Mouse (Mus musculus) cerebellum, adult (tissue): ENCODE results near the gene Gabrb1.
A peak's percentile ranks its signal among the peaks of the same experiment; 100 is the strongest.

Source experiments
- ATAC-seq: cut with Nextera tagmentation; 2 replicates; pipeline ENCODE4 v1.9.2; 2017; ENCODE audit warnings: mild to moderate bottlenecking, moderate library complexity, mixed read lengths; ENCODE audit not compliant: insufficient number of reproducible peaks, low FRiP score, low TSS enrichment

The Gabrb1 gene

GRCm38 (mm10) chr5:71657482-71658114, at the start of gene Gabrb1:
Gene Gabrb1, plus strand, starts transcription at chr5:71658113.
- ATAC-seq: peak; percentile 76

GRCm38 (mm10) chr5:71608735-71609134, 49.2 kb upstream of the Gabrb1 start:
- ATAC-seq: no peak

GRCm38 (mm10) chr5:71614311-71614710, 43.6 kb upstream of the Gabrb1 start:
- ATAC-seq: no peak

- no peak for ATAC-seq
Observed at GRCm38 (mm10) chr5:71616734-71617133, 41.2 kb upstream of the Gabrb1 start.

- no peak for ATAC-seq
Observed at GRCm38 (mm10) chr5:71627820-71628219, 30.1 kb upstream of the Gabrb1 start.

- no peak for ATAC-seq
Observed at GRCm38 (mm10) chr5:71639804-71640203, 18.1 kb upstream of the Gabrb1 start.

- no peak for ATAC-seq
Observed at GRCm38 (mm10) chr5:71648108-71648507, 9.8 kb upstream of the Gabrb1 start.

- ATAC-seq: no peak
Observed at GRCm38 (mm10) chr5:71654056-71654455, 3.9 kb upstream of the Gabrb1 start.

GRCm38 (mm10) chr5:71656771-71657170, 1.1 kb upstream of the Gabrb1 start:
- peak; percentile 42; the same call in 1 of the 2 replicates for ATAC-seq

- peak; percentile 53; the same call in 1 of the 2 replicates for ATAC-seq
Observed at GRCm38 (mm10) chr5:71658115-71658497, 193 bp downstream of the Gabrb1 start, which contains the start of gene Gabra4. Gene Gabra4, minus strand, starts transcription at chr5:71658308.

- no peak for ATAC-seq
Observed at GRCm38 (mm10) chr5:71665593-71665992, 7.7 kb downstream of the Gabrb1 start.

GRCm38 (mm10) chr5:71699696-71700467, 42.0 kb downstream of the Gabrb1 start:
- peak; percentile 38; the same call in 1 of the 2 replicates for ATAC-seq

- ATAC-seq: peak; percentile 78
Observed at GRCm38 (mm10) chr5:71700468-71701272, 42.8 kb downstream of the Gabrb1 start.

GRCm38 (mm10) chr5:71701273-71701614, 43.3 kb downstream of the Gabrb1 start:
- ATAC-seq: peak; percentile 38

GRCm38 (mm10) chr5:71732931-71733792, 75.2 kb downstream of the Gabrb1 start:
- ATAC-seq: 0 out of 2 replicates have a peak, but pooled peaks have one; percentile 26

- no peak for ATAC-seq
Observed at GRCm38 (mm10) chr5:71747411-71747810, 89.5 kb downstream of the Gabrb1 start.

GRCm38 (mm10) chr5:71753966-71754365, 96.1 kb downstream of the Gabrb1 start:
- peak; percentile 94 for ATAC-seq

- no peak for ATAC-seq
Observed at GRCm38 (mm10) chr5:71761105-71761504, 103.2 kb downstream of the Gabrb1 start.

- ATAC-seq: no peak
Observed at GRCm38 (mm10) chr5:71781514-71782179, 123.7 kb downstream of the Gabrb1 start.
